Mouse (Mus musculus) frontal cortex, postnatal 10 days (tissue): Measurements from ENCODE around the gene Cldn3.
A peak's percentile ranks its signal among the peaks of the same experiment; 100 is the strongest.

Source experiments
- DNase-seq, 2 experiments: peaks; one replicate each; pipeline ENCODE4 v3.0.0; 2022; ENCODE audit warnings: low spot score in 2 of 2, mixed read lengths in 1 of 2

Gene Cldn3

GRCm38 (mm10) chr5:135035608-135036359 is 49.8 kb downstream of the Cldn3 start:
- peak in 1 of 2 experiments; percentile 67 for DNase-seq
